Mouse (Mus musculus): ENCODE measurements around the gene Ccdc33. TPM values are rescaled to one million over a fixed set of nuclear protein-coding genes. Genes with fewer than 3 reads are reported as not detected.

Ccdc33 gene
- total and polyA plus RNA-seq, 3 experiments: 0.21 to 1.0 TPM; not detected in 1

- in situ Hi-C loops (cut with MboI; ENCODE audit: low pct_ligation_motif_present, low pct_unique_long_range_greater_than_20kb, low sequenced_read_pairs) (no loop called here), dilution Hi-C loops (cut with MboI; ENCODE audit: extremely low pct_ligation_motif_present, extremely low pct_unique_long_range_greater_than_20kb, low sequenced_read_pairs) (no loop called here)
- Histone ChIP-seq H3K4me1 (ENCODE audit: control insufficient read depth in 1 of 2, insufficient read depth in 2 of 2) (peaks cover 55 to 68% of the 10 kb centered on the region in 2 experiments), H3K9ac (ENCODE audit: insufficient read depth, low read depth) (no peak overlapping the region), H3K36me3 (replicated peaks in 1 of 2; ENCODE audit: control insufficient read depth in 1 of 2, insufficient read depth in 1 of 2, low read length in 1 of 2) (no peaks in the 10 kb centered on the region), H3K27ac (ENCODE audit: insufficient read depth, low read depth) (peak overlapping the region; percentile 75), H3K79me2 (replicated peaks; ENCODE audit: control insufficient read depth, extremely low read depth, insufficient read depth, poor library complexity, severe bottlenecking) (no peaks in the 10 kb centered on the region), H3K4me3 (replicated peaks in 1 of 3; ENCODE audit: low read depth in 2 of 3, low read length in 2 of 3, poor library complexity in 1 of 3) (peak overlapping the region in 1 of 3 experiments; percentile 40), H3K27me3 (replicated peaks) (no peaks in the 10 kb centered on the region), H3K9me3 (replicated peaks; ENCODE audit: low read length) (peaks cover 4% of the 10 kb centered on the region), H3K4me2 (ENCODE audit: insufficient read depth, low read depth, poor library complexity, severe bottlenecking) (no peak overlapping the region)
- DNase-seq (ENCODE audit: extremely low read depth): peak; percentile 68
- TF ChIP-seq NRF1 (IDR thresholded peaks at IDR 0.05; ENCODE audit: low read depth, low read length) (no peak), SIN3A (IDR thresholded peaks at IDR 0.05; ENCODE audit: low read length) (no peak), MAFK (IDR thresholded peaks at IDR 0.05; ENCODE audit: insufficient replicate concordance, low read length) (no peak), POLR2A (IDR thresholded peaks at IDR 0.05; ENCODE audit: low read depth, low read length) (peak; percentile 22; the same call in 1 of the 2 replicates), BHLHE40 (IDR thresholded peaks at IDR 0.05; ENCODE audit: low read depth, low read length) (0 out of 2 replicates have a peak, but pooled peaks have one; percentile 3), ETS1 (conservative IDR thresholded peaks at IDR 0.05; ENCODE audit: low read depth, low read length) (peak; percentile 19; the same call in 1 of the 2 replicates)
Observed at GRCm38 (mm10) chr9:57985304-57985703, 133.3 kb downstream of the Ccdc33 start.

- Histone ChIP-seq H3K27me3 (replicated peaks) (no peaks in the 10 kb centered on the region), H3K4me2 (ENCODE audit: insufficient read depth, low read depth, poor library complexity, severe bottlenecking) (0 out of 2 replicates have a peak overlapping the region, but pooled peaks have one; percentile 14), H3K79me2 (replicated peaks; ENCODE audit: control insufficient read depth, extremely low read depth, insufficient read depth, poor library complexity, severe bottlenecking) (0 out of 2 replicates have a peak, but pooled peaks cover 2% of the 10 kb centered on the region), H3K9me3 (replicated peaks; ENCODE audit: low read length) (peaks cover 15% of the 10 kb centered on the region), H3K4me1 (ENCODE audit: control insufficient read depth in 1 of 2, insufficient read depth in 2 of 2) (peaks cover 38 to 68% of the 10 kb centered on the region in 2 experiments), H3K36me3 (replicated peaks in 1 of 2; ENCODE audit: control insufficient read depth in 1 of 2, insufficient read depth in 1 of 2, low read length in 1 of 2) (no peaks in the 10 kb centered on the region), H3K27ac (ENCODE audit: insufficient read depth, low read depth) (peak overlapping the region; percentile 73), H3K9ac (ENCODE audit: insufficient read depth, low read depth) (peak overlapping the region; percentile 64; the same call in 1 of the 2 replicates), H3K4me3 (replicated peaks in 1 of 3; ENCODE audit: low read depth in 2 of 3, low read length in 2 of 3, poor library complexity in 1 of 3) (no peak overlapping the region)
- no peak for TF ChIP-seq RCOR1 (conservative IDR thresholded peaks at IDR 0.05; ENCODE audit: low read depth, low read length)
- TF ChIP-seq GABPA (IDR thresholded peaks at IDR 0.05; ENCODE audit: insufficient replicate concordance, low read depth, low read length): no peak
- no peak for TF ChIP-seq USF1 (IDR thresholded peaks at IDR 0.05; ENCODE audit: low read depth, low read length)
- TF ChIP-seq ETS1 (conservative IDR thresholded peaks at IDR 0.05; ENCODE audit: low read depth, low read length): 0 out of 2 replicates have a peak, but pooled peaks have one; percentile 3
- no peak; the same call in 1 of the 2 replicates for TF ChIP-seq SIN3A (IDR thresholded peaks at IDR 0.05; ENCODE audit: low read length)
- no peak for TF ChIP-seq ZNF384 (IDR thresholded peaks at IDR 0.05; ENCODE audit: low read depth, low read length)
- no peak for TF ChIP-seq BHLHE40 (IDR thresholded peaks at IDR 0.05; ENCODE audit: low read depth, low read length)
- TF ChIP-seq POLR2A (IDR thresholded peaks at IDR 0.05; ENCODE audit: low read depth, low read length): peak; percentile 28; the same call in 1 of the 2 replicates
- TF ChIP-seq CTCF (conservative IDR thresholded peaks at IDR 0.05 in 1 of 2, IDR thresholded peaks at IDR 0.05 in 1 of 2; ENCODE audit: low read depth in 2 of 2, low read length in 2 of 2): no peak
- TF ChIP-seq NRF1 (IDR thresholded peaks at IDR 0.05; ENCODE audit: low read depth, low read length): peak; percentile 2; the same call in 1 of the 2 replicates
- dilution Hi-C loops (cut with MboI; ENCODE audit: extremely low pct_ligation_motif_present, extremely low pct_unique_long_range_greater_than_20kb, low sequenced_read_pairs) (no loop called here), in situ Hi-C loops (cut with MboI; ENCODE audit: low pct_ligation_motif_present, low pct_unique_long_range_greater_than_20kb, low sequenced_read_pairs) (no loop called here)
- peak; percentile 60 for DNase-seq (ENCODE audit: extremely low read depth)
Observed at GRCm38 (mm10) chr9:57980570-57980969, 138.1 kb downstream of the Ccdc33 start.

- H3K4me1 ChIP-seq (ENCODE audit: control insufficient read depth in 1 of 2, insufficient read depth in 2 of 2): peaks cover 39 to 75% of the 10 kb centered on the region in 2 experiments
Observed at GRCm38 (mm10) chr9:57978858-57979257, 139.8 kb downstream of the Ccdc33 start.

More at GRCm38 (mm10) chr9:57978858-57979257, 139.8 kb downstream of the Ccdc33 start:
- TF ChIP-seq ZNF384 (IDR thresholded peaks at IDR 0.05; ENCODE audit: low read depth, low read length) (no peak), TCF12 (IDR thresholded peaks at IDR 0.05; ENCODE audit: low read depth, low read length) (0 out of 2 replicates have a peak, but pooled peaks have one; percentile 6), POLR2AphosphoS2 (IDR thresholded peaks at IDR 0.05; ENCODE audit: low read depth, low read length) (no peak), MAFK (IDR thresholded peaks at IDR 0.05; ENCODE audit: insufficient replicate concordance, low read length) (peak; percentile 30; the same call in 1 of the 2 replicates)
- in situ Hi-C loops (cut with MboI; ENCODE audit: low pct_ligation_motif_present, low pct_unique_long_range_greater_than_20kb, low sequenced_read_pairs) (no loop called here), dilution Hi-C loops (cut with MboI; ENCODE audit: extremely low pct_ligation_motif_present, extremely low pct_unique_long_range_greater_than_20kb, low sequenced_read_pairs) (no loop called here)
- peak overlapping the region; percentile 64 for H3K9ac ChIP-seq (ENCODE audit: insufficient read depth, low read depth)
- H3K36me3 ChIP-seq (replicated peaks in 1 of 2; ENCODE audit: control insufficient read depth in 1 of 2, insufficient read depth in 1 of 2, low read length in 1 of 2): no peaks in the 10 kb centered on the region
- H3K4me3 ChIP-seq (replicated peaks in 1 of 3; ENCODE audit: low read depth in 2 of 3, low read length in 2 of 3, poor library complexity in 1 of 3): peak overlapping the region in 2 of 3 experiments; percentile 10 to 25
- H3K27ac ChIP-seq (ENCODE audit: insufficient read depth, low read depth): peak overlapping the region; percentile 99
- H3K79me2 ChIP-seq (replicated peaks; ENCODE audit: control insufficient read depth, extremely low read depth, insufficient read depth, poor library complexity, severe bottlenecking): 0 out of 2 replicates have a peak, but pooled peaks cover 2% of the 10 kb centered on the region
- peak overlapping the region; percentile 35 for H3K4me2 ChIP-seq (ENCODE audit: insufficient read depth, low read depth, poor library complexity, severe bottlenecking)
- peaks cover 12% of the 10 kb centered on the region for H3K9me3 ChIP-seq (replicated peaks; ENCODE audit: low read length)
- H3K27me3 ChIP-seq (replicated peaks): no peaks in the 10 kb centered on the region
- no peak for DNase-seq (ENCODE audit: extremely low read depth)

All from CH12.LX (cell line).